Mouse (Mus musculus): ENCODE measurements around the gene Lrrc4.

DNA sequence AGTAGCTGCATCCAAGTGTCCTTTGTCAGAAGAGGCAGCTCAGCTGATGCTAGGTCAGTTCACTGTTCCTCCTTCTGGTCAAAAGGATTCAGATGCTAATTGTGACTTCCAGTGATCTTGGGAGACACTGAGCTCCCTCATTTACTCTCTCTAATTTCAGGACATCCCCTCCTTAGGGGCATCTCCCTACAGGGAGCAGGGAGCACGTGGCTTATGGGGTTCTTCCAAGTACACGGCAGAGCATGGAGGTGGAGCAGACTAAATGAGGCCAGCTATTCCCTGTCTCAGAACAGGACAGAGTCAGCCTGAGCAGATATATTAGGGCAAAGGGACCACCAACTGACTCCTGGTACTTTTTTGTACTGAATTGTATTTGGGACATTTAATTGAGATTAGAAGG lies 28.9 kb upstream of the Lrrc4 start:
- no peak for TF ChIP-seq CTCF (IDR thresholded peaks at IDR 0.05; ENCODE audit: control insufficient read depth, insufficient read depth, insufficient read length)
- TF ChIP-seq MYOD1 (IDR thresholded peaks at IDR 0.05; ENCODE audit: control insufficient read depth, insufficient read length, low read depth), result no peak

Measured in C2C12 (cell line).